Mouse (Mus musculus): ENCODE measurements around the gene Sorbs2. TPM values are rescaled to one million over a fixed set of nuclear protein-coding genes. Genes with fewer than 3 reads are reported as not detected.

Gene Sorbs2
- polyA plus RNA-seq, 1 experiment from 2014 or later: 16.7 TPM

GRCm38 (mm10) chr8:45528890-45529289 is 21.3 kb downstream of the Sorbs2 start:
- Histone ChIP-seq H3K4me1 (no peaks in the 10 kb centered on the region), H3K4me3 (no peak overlapping the region)
- WGBS: 88% methylated on average over 2 of the region's 2 CpGs

GRCm38 (mm10) chr8:45536578-45536977 is 29.0 kb downstream of the Sorbs2 start:
- no peak for DNase-seq (ENCODE audit: low spot score)
- Histone ChIP-seq H3K27me3 (ENCODE audit: low read depth, poor library complexity, severe bottlenecking) (no peaks in the 10 kb centered on the region), H3K4me1 (peaks cover 3% of the 10 kb centered on the region), H3K36me3 (no peaks in the 10 kb centered on the region), H3K4me3 (no peak overlapping the region), H3K9me3 (replicated peaks) (no peaks in the 10 kb centered on the region), H3K27ac (no peak overlapping the region)
- WGBS: 81% methylated on average over 9 of the region's 9 CpGs

More at GRCm38 (mm10) chr8:45528890-45529289, 21.3 kb downstream of the Sorbs2 start:
- H3K27ac ChIP-seq: no peak overlapping the region
- no peaks in the 10 kb centered on the region for H3K36me3 ChIP-seq
- no peak for DNase-seq (ENCODE audit: low spot score)
- no peaks in the 10 kb centered on the region for H3K9me3 ChIP-seq (replicated peaks)
- H3K27me3 ChIP-seq (ENCODE audit: low read depth, poor library complexity, severe bottlenecking): no peaks in the 10 kb centered on the region

GRCm38 (mm10) chr8:45540513-45540912 is 32.9 kb downstream of the Sorbs2 start:
- no peaks in the 10 kb centered on the region for H3K36me3 ChIP-seq
- H3K27ac ChIP-seq: no peak overlapping the region
- H3K4me3 ChIP-seq: no peak overlapping the region
- no peaks in the 10 kb centered on the region for H3K27me3 ChIP-seq (ENCODE audit: low read depth, poor library complexity, severe bottlenecking)
- whole genome bisulfite sequencing: 65% methylated on average over 5 of the region's 5 CpGs
- H3K4me1 ChIP-seq: peaks cover 3% of the 10 kb centered on the region
- H3K9me3 ChIP-seq (replicated peaks): no peaks in the 10 kb centered on the region
- no peak for DNase-seq (ENCODE audit: low spot score)

- H3K27me3 ChIP-seq (ENCODE audit: low read depth, poor library complexity, severe bottlenecking): no peaks in the 10 kb centered on the region
- no peaks in the 10 kb centered on the region for H3K4me1 ChIP-seq
- H3K36me3 ChIP-seq: no peaks in the 10 kb centered on the region
- no peak for DNase-seq (ENCODE audit: low spot score)
- WGBS: 87% methylated on average over 3 of the region's 3 CpGs
- H3K27ac ChIP-seq: no peak overlapping the region
- H3K9me3 ChIP-seq (replicated peaks): no peaks in the 10 kb centered on the region
- no peak overlapping the region for H3K4me3 ChIP-seq
These were observed 44.6 kb downstream of the Sorbs2 start for GRCm38 (mm10) chr8:45552175-45552574.

GRCm38 (mm10) chr8:45554627-45555026 is 47.0 kb downstream of the Sorbs2 start:
- Histone ChIP-seq H3K36me3 (no peaks in the 10 kb centered on the region), H3K4me1 (no peaks in the 10 kb centered on the region), H3K27ac (no peak overlapping the region), H3K27me3 (ENCODE audit: low read depth, poor library complexity, severe bottlenecking) (no peaks in the 10 kb centered on the region), H3K4me3 (no peak overlapping the region), H3K9me3 (replicated peaks) (no peaks in the 10 kb centered on the region)
- DNase-seq (ENCODE audit: low spot score): no peak
- WGBS: 77% methylated on average over 4 of the region's 4 CpGs

GRCm38 (mm10) chr8:45557936-45558335 is 50.3 kb downstream of the Sorbs2 start:
- no peak for DNase-seq (ENCODE audit: low spot score)
- Histone ChIP-seq H3K4me1 (no peaks in the 10 kb centered on the region), H3K4me3 (no peak overlapping the region), H3K27me3 (ENCODE audit: low read depth, poor library complexity, severe bottlenecking) (no peaks in the 10 kb centered on the region), H3K27ac (no peak overlapping the region), H3K36me3 (no peaks in the 10 kb centered on the region), H3K9me3 (replicated peaks) (no peaks in the 10 kb centered on the region)
- WGBS: 64% methylated on average over 3 of the region's 3 CpGs

- no peaks in the 10 kb centered on the region for H3K36me3 ChIP-seq
These were observed 50.8 kb downstream of the Sorbs2 start for GRCm38 (mm10) chr8:45558426-45558825.

GRCm38 (mm10) chr8:45559176-45559820 is 51.7 kb downstream of the Sorbs2 start:
- Histone ChIP-seq H3K27me3 (ENCODE audit: low read depth, poor library complexity, severe bottlenecking) (no peaks in the 10 kb centered on the region), H3K9me3 (replicated peaks) (no peaks in the 10 kb centered on the region), H3K27ac (no peak overlapping the region), H3K36me3 (no peaks in the 10 kb centered on the region), H3K4me3 (no peak overlapping the region), H3K4me1 (no peaks in the 10 kb centered on the region)
- no peak for DNase-seq (ENCODE audit: low spot score)
- 92% methylated on average over 6 of the region's 6 CpGs for WGBS

More at GRCm38 (mm10) chr8:45558426-45558825, 50.8 kb downstream of the Sorbs2 start:
- 93% methylated on average over 5 of the region's 5 CpGs for whole genome bisulfite sequencing
- DNase-seq (ENCODE audit: low spot score): no peak
- Histone ChIP-seq H3K9me3 (replicated peaks) (no peaks in the 10 kb centered on the region), H3K4me3 (no peak overlapping the region), H3K27ac (no peak overlapping the region), H3K27me3 (ENCODE audit: low read depth, poor library complexity, severe bottlenecking) (no peaks in the 10 kb centered on the region), H3K4me1 (no peaks in the 10 kb centered on the region)

GRCm38 (mm10) chr8:45565189-45565588 is 57.6 kb downstream of the Sorbs2 start:
- 94% methylated on average over 1 of the region's 1 CpGs for WGBS
- Histone ChIP-seq H3K27me3 (ENCODE audit: low read depth, poor library complexity, severe bottlenecking) (no peaks in the 10 kb centered on the region), H3K4me1 (no peaks in the 10 kb centered on the region), H3K4me3 (no peak overlapping the region), H3K36me3 (no peaks in the 10 kb centered on the region), H3K27ac (no peak overlapping the region), H3K9me3 (replicated peaks) (no peaks in the 10 kb centered on the region)
- DNase-seq (ENCODE audit: low spot score): no peak

GRCm38 (mm10) chr8:45570117-45570516 is 62.5 kb downstream of the Sorbs2 start:
- DNase-seq (ENCODE audit: low spot score): no peak
- H3K27me3 ChIP-seq (ENCODE audit: low read depth, poor library complexity, severe bottlenecking): no peaks in the 10 kb centered on the region
- no peak overlapping the region for H3K27ac ChIP-seq
- no peaks in the 10 kb centered on the region for H3K36me3 ChIP-seq
- no peaks in the 10 kb centered on the region for H3K9me3 ChIP-seq (replicated peaks)
- H3K4me3 ChIP-seq: no peak overlapping the region
- no peaks in the 10 kb centered on the region for H3K4me1 ChIP-seq
- WGBS: 94% methylated on average over 4 of the region's 4 CpGs

- H3K4me3 ChIP-seq: no peak overlapping the region
- no peaks in the 10 kb centered on the region for H3K9me3 ChIP-seq (replicated peaks)
- H3K27ac ChIP-seq: no peak overlapping the region
- H3K27me3 ChIP-seq (ENCODE audit: low read depth, poor library complexity, severe bottlenecking): no peaks in the 10 kb centered on the region
- no peak for DNase-seq (ENCODE audit: low spot score)
- 82% methylated on average over 7 of the region's 7 CpGs for WGBS
- H3K4me1 ChIP-seq: no peaks in the 10 kb centered on the region
- no peaks in the 10 kb centered on the region for H3K36me3 ChIP-seq
These were observed 72.3 kb downstream of the Sorbs2 start for GRCm38 (mm10) chr8:45579714-45580543.

- DNase-seq (ENCODE audit: low spot score): no peak
- H3K36me3 ChIP-seq: no peaks in the 10 kb centered on the region
- H3K9me3 ChIP-seq (replicated peaks): no peaks in the 10 kb centered on the region
- no peaks in the 10 kb centered on the region for H3K27me3 ChIP-seq (ENCODE audit: low read depth, poor library complexity, severe bottlenecking)
- H3K27ac ChIP-seq: no peak overlapping the region
- no peak overlapping the region for H3K4me3 ChIP-seq
- WGBS: 59% methylated on average over 3 of the region's 3 CpGs
- no peaks in the 10 kb centered on the region for H3K4me1 ChIP-seq
These were observed 72.9 kb downstream of the Sorbs2 start for GRCm38 (mm10) chr8:45580544-45580866.

GRCm38 (mm10) chr8:45583856-45584255 is 76.3 kb downstream of the Sorbs2 start:
- H3K4me1 ChIP-seq: no peaks in the 10 kb centered on the region
- H3K27me3 ChIP-seq (ENCODE audit: low read depth, poor library complexity, severe bottlenecking): no peaks in the 10 kb centered on the region
- H3K4me3 ChIP-seq: no peak overlapping the region
- H3K36me3 ChIP-seq: no peaks in the 10 kb centered on the region
- H3K27ac ChIP-seq: no peak overlapping the region
- no peaks in the 10 kb centered on the region for H3K9me3 ChIP-seq (replicated peaks)
- DNase-seq (ENCODE audit: low spot score): no peak
- 86% methylated on average over 1 of the region's 1 CpGs for WGBS

Data from limb, embryonic 10.5 days (tissue).